Mouse (Mus musculus): ENCODE results near the gene Atp13a1. TPM values are rescaled to one million over a fixed set of nuclear protein-coding genes. Genes with fewer than 3 reads are reported as not detected.
A peak's percentile ranks its signal among the peaks of the same experiment; 100 is the strongest.

The Atp13a1 gene
- polyA plus RNA-seq (2014; fragmentation: Nextera tagmentation; extraction: Ambion mirVana): 38.5 and 53.4 TPM in 2 replicates

GRCm38 (mm10) chr8:69790773-69791367 is at the start of gene Atp13a1, which contains the start of gene Zfp866:
TSS of gene Atp13a1 (plus strand) at chr8:69791163.
TSS of gene Zfp866 (minus strand) at chr8:69791178.
- H3K4me1 ChIP-seq (ENCODE audit: control insufficient read depth, insufficient read depth, low read length): peaks cover 12% of the 10 kb centered on the region
- under 1% methylated on average over 38 of the region's 38 CpGs for WGBS
- peak within 1 kb of the TSS; percentile 99 for H3K4me3 ChIP-seq (ENCODE audit: low read length)
- no peaks in the 10 kb centered on the region for H3K9me3 ChIP-seq (ENCODE audit: control insufficient read depth, low read length)
- peak; percentile 94 for ATAC-seq (ENCODE audit: low FRiP score, low TSS enrichment)
- H3K36me3 ChIP-seq (ENCODE audit: control insufficient read depth, insufficient read depth, low read length): peaks cover 27% of the 10 kb centered on the region
- peak within 1 kb of the TSS; percentile 84 for H3K27ac ChIP-seq (ENCODE audit: low read depth, low read length)
- peak within 1 kb of the TSS; percentile 96 for H3K9ac ChIP-seq (ENCODE audit: low read depth, low read length)
- H3K27me3 ChIP-seq (ENCODE audit: control insufficient read depth, insufficient read depth, low read length): no peaks in the 10 kb centered on the region
- peak within 1 kb of the TSS; percentile 79 for H3K4me2 ChIP-seq (replicated peaks; ENCODE audit: low read depth, low read length)

GRCm38 (mm10) chr8:69741231-69741630 is 49.7 kb upstream of the Atp13a1 start:
- Histone ChIP-seq H3K4me2 (replicated peaks; ENCODE audit: low read depth, low read length) (no peak overlapping the region), H3K4me1 (ENCODE audit: control insufficient read depth, insufficient read depth, low read length) (no peaks in the 10 kb centered on the region), H3K27ac (ENCODE audit: low read depth, low read length) (no peak overlapping the region), H3K36me3 (ENCODE audit: control insufficient read depth, insufficient read depth, low read length) (peaks cover 10% of the 10 kb centered on the region), H3K27me3 (ENCODE audit: control insufficient read depth, insufficient read depth, low read length) (no peaks in the 10 kb centered on the region), H3K9me3 (ENCODE audit: control insufficient read depth, low read length) (no peaks in the 10 kb centered on the region), H3K4me3 (ENCODE audit: low read length) (no peak overlapping the region), H3K9ac (ENCODE audit: low read depth, low read length) (no peak overlapping the region)
- 76% methylated on average over 2 of the region's 2 CpGs for WGBS
- no peak for ATAC-seq (ENCODE audit: low FRiP score, low TSS enrichment)

GRCm38 (mm10) chr8:69749544-69750454 is 41.2 kb upstream of the Atp13a1 start, which contains the start of gene Zfp963:
TSS of gene Zfp963 (minus strand) at chr8:69749970.
- H3K4me2 ChIP-seq (replicated peaks; ENCODE audit: low read depth, low read length): peak within 1 kb of the TSS; percentile 36
- H3K4me3 ChIP-seq (ENCODE audit: low read length): peak within 1 kb of the TSS; percentile 62
- H3K27me3 ChIP-seq (ENCODE audit: control insufficient read depth, insufficient read depth, low read length): no peaks in the 10 kb centered on the region
- H3K27ac ChIP-seq (ENCODE audit: low read depth, low read length): peak within 1 kb of the TSS; percentile 96
- WGBS: 2% methylated on average over 48 of the region's 48 CpGs
- no peaks in the 10 kb centered on the region for H3K4me1 ChIP-seq (ENCODE audit: control insufficient read depth, insufficient read depth, low read length)
- no peaks in the 10 kb centered on the region for H3K9me3 ChIP-seq (ENCODE audit: control insufficient read depth, low read length)
- H3K36me3 ChIP-seq (ENCODE audit: control insufficient read depth, insufficient read depth, low read length): 0 out of 2 replicates have a peak, but pooled peaks cover 2% of the 10 kb centered on the region
- peak; percentile 99 for ATAC-seq (ENCODE audit: low FRiP score, low TSS enrichment)
- H3K9ac ChIP-seq (ENCODE audit: low read depth, low read length): peak within 1 kb of the TSS; percentile 78

- H3K4me2 ChIP-seq (replicated peaks; ENCODE audit: low read depth, low read length): no peak overlapping the region
- no peak overlapping the region for H3K9ac ChIP-seq (ENCODE audit: low read depth, low read length)
- H3K27ac ChIP-seq (ENCODE audit: low read depth, low read length): no peak overlapping the region
- H3K4me3 ChIP-seq (ENCODE audit: low read length): no peak overlapping the region
- H3K9me3 ChIP-seq (ENCODE audit: control insufficient read depth, low read length): no peaks in the 10 kb centered on the region
- ATAC-seq (ENCODE audit: low FRiP score, low TSS enrichment): no peak
- no peaks in the 10 kb centered on the region for H3K4me1 ChIP-seq (ENCODE audit: control insufficient read depth, insufficient read depth, low read length)
- peaks cover 16% of the 10 kb centered on the region; the same call in 1 of the 2 replicates for H3K36me3 ChIP-seq (ENCODE audit: control insufficient read depth, insufficient read depth, low read length)
- WGBS: 97% methylated on average over 2 of the region's 2 CpGs
- no peaks in the 10 kb centered on the region for H3K27me3 ChIP-seq (ENCODE audit: control insufficient read depth, insufficient read depth, low read length)
These were observed 38.5 kb upstream of the Atp13a1 start for GRCm38 (mm10) chr8:69752437-69752836.

- 97% methylated on average over 5 of the region's 5 CpGs for WGBS
- Histone ChIP-seq H3K9me3 (ENCODE audit: control insufficient read depth, low read length) (no peaks in the 10 kb centered on the region), H3K4me3 (ENCODE audit: low read length) (no peak overlapping the region), H3K9ac (ENCODE audit: low read depth, low read length) (no peak overlapping the region), H3K36me3 (ENCODE audit: control insufficient read depth, insufficient read depth, low read length) (peaks cover 48% of the 10 kb centered on the region), H3K27me3 (ENCODE audit: control insufficient read depth, insufficient read depth, low read length) (no peaks in the 10 kb centered on the region), H3K27ac (ENCODE audit: low read depth, low read length) (no peak overlapping the region), H3K4me2 (replicated peaks; ENCODE audit: low read depth, low read length) (no peak overlapping the region), H3K4me1 (ENCODE audit: control insufficient read depth, insufficient read depth, low read length) (no peaks in the 10 kb centered on the region)
- no peak for ATAC-seq (ENCODE audit: low FRiP score, low TSS enrichment)
These were observed 32.6 kb upstream of the Atp13a1 start for GRCm38 (mm10) chr8:69758316-69758715.

GRCm38 (mm10) chr8:69761814-69762445 is 29.0 kb upstream of the Atp13a1 start:
- H3K27ac ChIP-seq (ENCODE audit: low read depth, low read length): no peak overlapping the region
- H3K4me2 ChIP-seq (replicated peaks; ENCODE audit: low read depth, low read length): no peak overlapping the region
- peaks cover 66% of the 10 kb centered on the region for H3K36me3 ChIP-seq (ENCODE audit: control insufficient read depth, insufficient read depth, low read length)
- no peaks in the 10 kb centered on the region for H3K27me3 ChIP-seq (ENCODE audit: control insufficient read depth, insufficient read depth, low read length)
- peaks cover 11% of the 10 kb centered on the region; the same call in 1 of the 2 replicates for H3K9me3 ChIP-seq (ENCODE audit: control insufficient read depth, low read length)
- no peaks in the 10 kb centered on the region for H3K4me1 ChIP-seq (ENCODE audit: control insufficient read depth, insufficient read depth, low read length)
- H3K9ac ChIP-seq (ENCODE audit: low read depth, low read length): no peak overlapping the region
- WGBS: 94% methylated on average over 4 of the region's 4 CpGs
- no peak overlapping the region for H3K4me3 ChIP-seq (ENCODE audit: low read length)
- no peak for ATAC-seq (ENCODE audit: low FRiP score, low TSS enrichment)

- H3K36me3 ChIP-seq (ENCODE audit: control insufficient read depth, insufficient read depth, low read length): peaks cover 41% of the 10 kb centered on the region
- WGBS: 86% methylated on average over 9 of the region's 9 CpGs
- no peak overlapping the region for H3K4me3 ChIP-seq (ENCODE audit: low read length)
- H3K4me2 ChIP-seq (replicated peaks; ENCODE audit: low read depth, low read length): no peak overlapping the region
- H3K27ac ChIP-seq (ENCODE audit: low read depth, low read length): no peak overlapping the region
- peaks cover 5% of the 10 kb centered on the region; the same call in 1 of the 2 replicates for H3K9me3 ChIP-seq (ENCODE audit: control insufficient read depth, low read length)
- peaks cover 10% of the 10 kb centered on the region; the same call in 1 of the 2 replicates for H3K4me1 ChIP-seq (ENCODE audit: control insufficient read depth, insufficient read depth, low read length)
- ATAC-seq (ENCODE audit: low FRiP score, low TSS enrichment): no peak
- H3K9ac ChIP-seq (ENCODE audit: low read depth, low read length): no peak overlapping the region
- no peaks in the 10 kb centered on the region for H3K27me3 ChIP-seq (ENCODE audit: control insufficient read depth, insufficient read depth, low read length)
These were observed 19.7 kb upstream of the Atp13a1 start for GRCm38 (mm10) chr8:69771221-69771620.

GRCm38 (mm10) chr8:69772106-69772505 is 18.9 kb upstream of the Atp13a1 start:
- H3K9ac ChIP-seq (ENCODE audit: low read depth, low read length): no peak overlapping the region

More at GRCm38 (mm10) chr8:69772106-69772505, 18.9 kb upstream of the Atp13a1 start:
- H3K27me3 ChIP-seq (ENCODE audit: control insufficient read depth, insufficient read depth, low read length): no peaks in the 10 kb centered on the region
- H3K4me1 ChIP-seq (ENCODE audit: control insufficient read depth, insufficient read depth, low read length): peaks cover 10% of the 10 kb centered on the region; the same call in 1 of the 2 replicates
- WGBS: 83% methylated on average over 2 of the region's 2 CpGs
- ATAC-seq (ENCODE audit: low FRiP score, low TSS enrichment): no peak
- H3K36me3 ChIP-seq (ENCODE audit: control insufficient read depth, insufficient read depth, low read length): peaks cover 32% of the 10 kb centered on the region
- no peak overlapping the region for H3K4me3 ChIP-seq (ENCODE audit: low read length)
- no peaks in the 10 kb centered on the region for H3K9me3 ChIP-seq (ENCODE audit: control insufficient read depth, low read length)
- no peak overlapping the region for H3K27ac ChIP-seq (ENCODE audit: low read depth, low read length)
- no peak overlapping the region for H3K4me2 ChIP-seq (replicated peaks; ENCODE audit: low read depth, low read length)
